Mouse (Mus musculus): Measurements from ENCODE around the gene Atxn7l2. TPM values are rescaled to one million over a fixed set of nuclear protein-coding genes. Genes with fewer than 3 reads are reported as not detected.

Gene Atxn7l2
- polyA plus RNA-seq, 1 experiment from 2014 or later = 2.0 TPM

- ATAC-seq (ENCODE audit: insufficient read depth) = no peak
- Histone ChIP-seq H3K9ac (no peak overlapping the region), H3K27me3 (peaks cover 24% of the 10 kb centered on the region), H3K9me3 (replicated peaks) (no peaks in the 10 kb centered on the region), H3K4me1 (replicated peaks) (no peaks in the 10 kb centered on the region), H3K4me2 (no peak overlapping the region), H3K4me3 (replicated peaks) (no peak overlapping the region), H3K27ac (replicated peaks) (no peak overlapping the region), H3K36me3 (replicated peaks) (no peaks in the 10 kb centered on the region)
- WGBS (ENCODE audit: insufficient replicate concordance) = 45% methylated on average over 14 of the region's 14 CpGs
Observed at GRCm38 (mm10) chr3:108167499-108167898, 43.2 kb downstream of the Atxn7l2 start.

GRCm38 (mm10) chr3:108166486-108167211, 44.1 kb downstream of the Atxn7l2 start:
- WGBS (ENCODE audit: insufficient replicate concordance) = 27% methylated on average over 10 of the region's 11 CpGs
- ATAC-seq (ENCODE audit: insufficient read depth) = no peak
- H3K27ac ChIP-seq (replicated peaks) = no peak overlapping the region

GRCm38 (mm10) chr3:108165532-108166315, 45.0 kb downstream of the Atxn7l2 start:
- H3K4me1 ChIP-seq (replicated peaks) = no peaks in the 10 kb centered on the region
- peaks cover 28% of the 10 kb centered on the region for H3K27me3 ChIP-seq
- 59% methylated on average over 10 of the region's 10 CpGs for WGBS (ENCODE audit: insufficient replicate concordance)
- no peak overlapping the region for H3K4me2 ChIP-seq
- H3K9me3 ChIP-seq (replicated peaks) = no peaks in the 10 kb centered on the region
- H3K9ac ChIP-seq = no peak overlapping the region
- no peak overlapping the region for H3K4me3 ChIP-seq (replicated peaks)
- H3K27ac ChIP-seq (replicated peaks) = no peak overlapping the region
- H3K36me3 ChIP-seq (replicated peaks) = no peaks in the 10 kb centered on the region
- no peak for ATAC-seq (ENCODE audit: insufficient read depth)

More at GRCm38 (mm10) chr3:108166486-108167211, 44.1 kb downstream of the Atxn7l2 start:
- Histone ChIP-seq H3K4me2 (no peak overlapping the region), H3K9me3 (replicated peaks) (no peaks in the 10 kb centered on the region), H3K4me1 (replicated peaks) (no peaks in the 10 kb centered on the region), H3K36me3 (replicated peaks) (no peaks in the 10 kb centered on the region), H3K9ac (no peak overlapping the region), H3K4me3 (replicated peaks) (no peak overlapping the region), H3K27me3 (peaks cover 23% of the 10 kb centered on the region; the same call in 1 of the 2 replicates)

GRCm38 (mm10) chr3:108164807-108165206, 45.9 kb downstream of the Atxn7l2 start:
- Histone ChIP-seq H3K27me3 (peaks cover 28% of the 10 kb centered on the region), H3K36me3 (replicated peaks) (no peaks in the 10 kb centered on the region), H3K4me2 (no peak overlapping the region), H3K4me3 (replicated peaks) (no peak overlapping the region), H3K4me1 (replicated peaks) (no peaks in the 10 kb centered on the region), H3K27ac (replicated peaks) (no peak overlapping the region), H3K9ac (no peak overlapping the region), H3K9me3 (replicated peaks) (no peaks in the 10 kb centered on the region)
- ATAC-seq (ENCODE audit: insufficient read depth) = no peak
- 27% methylated on average over 9 of the region's 9 CpGs for WGBS (ENCODE audit: insufficient replicate concordance)

- H3K27ac ChIP-seq (replicated peaks) = no peak overlapping the region
- WGBS (ENCODE audit: insufficient replicate concordance) = 60% methylated on average over 5 of the region's 5 CpGs
Observed at GRCm38 (mm10) chr3:108164091-108164490, 46.6 kb downstream of the Atxn7l2 start.

GRCm38 (mm10) chr3:108158383-108159037, 52.2 kb downstream of the Atxn7l2 start:
- Histone ChIP-seq H3K9ac (no peak overlapping the region), H3K4me1 (replicated peaks) (no peaks in the 10 kb centered on the region), H3K27me3 (peaks cover 11% of the 10 kb centered on the region), H3K36me3 (replicated peaks) (no peaks in the 10 kb centered on the region), H3K4me3 (replicated peaks) (no peak overlapping the region), H3K9me3 (replicated peaks) (no peaks in the 10 kb centered on the region), H3K27ac (replicated peaks) (no peak overlapping the region), H3K4me2 (no peak overlapping the region)
- no peak for ATAC-seq (ENCODE audit: insufficient read depth)
- 63% methylated on average over 9 of the region's 9 CpGs for WGBS (ENCODE audit: insufficient replicate concordance)

More at GRCm38 (mm10) chr3:108164091-108164490, 46.6 kb downstream of the Atxn7l2 start:
- Histone ChIP-seq H3K9ac (no peak overlapping the region), H3K27me3 (peaks cover 28% of the 10 kb centered on the region), H3K4me1 (replicated peaks) (no peaks in the 10 kb centered on the region), H3K36me3 (replicated peaks) (no peaks in the 10 kb centered on the region), H3K4me3 (replicated peaks) (no peak overlapping the region), H3K9me3 (replicated peaks) (no peaks in the 10 kb centered on the region), H3K4me2 (no peak overlapping the region)
- no peak for ATAC-seq (ENCODE audit: insufficient read depth)

- ATAC-seq (ENCODE audit: insufficient read depth) = no peak
- Histone ChIP-seq H3K9ac (no peak within 1 kb of the TSS), H3K27ac (replicated peaks) (no peak within 1 kb of the TSS), H3K4me1 (replicated peaks) (0 out of 2 replicates have a peak, but pooled peaks cover 6% of the 10 kb centered on the region), H3K36me3 (replicated peaks) (no peaks in the 10 kb centered on the region), H3K4me3 (replicated peaks) (no peak within 1 kb of the TSS), H3K9me3 (replicated peaks) (no peaks in the 10 kb centered on the region), H3K27me3 (no peaks in the 10 kb centered on the region), H3K4me2 (no peak within 1 kb of the TSS)
- WGBS (ENCODE audit: insufficient replicate concordance) = 47% methylated on average over 4 of the region's 4 CpGs
Observed at GRCm38 (mm10) chr3:108154656-108155055, 56.1 kb downstream of the Atxn7l2 start, which contains the start of gene Gpr61. Gene Gpr61, minus strand, starts transcription at chr3:108154882.

- ATAC-seq (ENCODE audit: insufficient read depth) = no peak
- Histone ChIP-seq H3K9ac (no peak overlapping the region), H3K9me3 (replicated peaks) (no peaks in the 10 kb centered on the region), H3K4me1 (replicated peaks) (peaks cover 16% of the 10 kb centered on the region), H3K4me2 (no peak overlapping the region), H3K27me3 (no peaks in the 10 kb centered on the region), H3K36me3 (replicated peaks) (no peaks in the 10 kb centered on the region), H3K27ac (replicated peaks) (no peak overlapping the region), H3K4me3 (replicated peaks) (no peak overlapping the region)
- WGBS (ENCODE audit: insufficient replicate concordance) = 67% methylated on average over 3 of the region's 3 CpGs
Observed at GRCm38 (mm10) chr3:108152290-108152689, 58.4 kb downstream of the Atxn7l2 start.

Other genes with a start within 250 kb of the Atxn7l2 start
- gene Gstm3, start 241.7 kb downstream of the Atxn7l2 start, polyA plus RNA-seq (2015; fragmentation: Nextera tagmentation; extraction: Ambion mirVana) = 14.9 and 15.4 TPM in 2 replicates
- gene Gstm2, start 224.5 kb downstream of the Atxn7l2 start, polyA plus RNA-seq (2015; fragmentation: Nextera tagmentation; extraction: Ambion mirVana) = 6.3 and 7.1 TPM in 2 replicates
- gene Gstm1, start 193.0 kb downstream of the Atxn7l2 start, polyA plus RNA-seq (2015; fragmentation: Nextera tagmentation; extraction: Ambion mirVana) = 415 and 453 TPM in 2 replicates
- 18.5 and 19.1 TPM in 2 replicates for gene Gstm4, start 166.0 kb downstream of the Atxn7l2 start, polyA plus RNA-seq (2015; fragmentation: Nextera tagmentation; extraction: Ambion mirVana)
- gene Ampd2, start 124.3 kb downstream of the Atxn7l2 start, polyA plus RNA-seq (2015; fragmentation: Nextera tagmentation; extraction: Ambion mirVana) = 63.7 and 76.6 TPM in 2 replicates
- 2.7 and 3.8 TPM in 2 replicates for gene Gnat2, start 118.1 kb downstream of the Atxn7l2 start, polyA plus RNA-seq (2015; fragmentation: Nextera tagmentation; extraction: Ambion mirVana)
- 63.4 and 66.5 TPM in 2 replicates for gene Gnai3, start 64.8 kb downstream of the Atxn7l2 start, polyA plus RNA-seq (2015; fragmentation: Nextera tagmentation; extraction: Ambion mirVana)
- 0.02 TPM in 1 of 2 replicates, not detected in the other for gene Gpr61, start 56.1 kb downstream of the Atxn7l2 start, polyA plus RNA-seq (2015; fragmentation: Nextera tagmentation; extraction: Ambion mirVana)
- gene Amigo1, start 24.6 kb downstream of the Atxn7l2 start, polyA plus RNA-seq (2015; fragmentation: Nextera tagmentation; extraction: Ambion mirVana) = 0.75 and 1.1 TPM in 2 replicates
- 2.2 TPM in 2 replicates for gene Cyb561d1, start 9.7 kb downstream of the Atxn7l2 start, polyA plus RNA-seq (2015; fragmentation: Nextera tagmentation; extraction: Ambion mirVana)
- gene Sypl2, start 15.7 kb upstream of the Atxn7l2 start, polyA plus RNA-seq (2015; fragmentation: Nextera tagmentation; extraction: Ambion mirVana) = 0.39 and 0.78 TPM in 2 replicates
- gene Psma5, start 46.0 kb upstream of the Atxn7l2 start, polyA plus RNA-seq (2015; fragmentation: Nextera tagmentation; extraction: Ambion mirVana) = 151 and 152 TPM in 2 replicates
- 3.8 and 4.4 TPM in 2 replicates for gene Sort1, start 73.1 kb upstream of the Atxn7l2 start, polyA plus RNA-seq (2015; fragmentation: Nextera tagmentation; extraction: Ambion mirVana)
- 0.47 and 0.56 TPM in 2 replicates for gene Mybphl, start 154.0 kb upstream of the Atxn7l2 start, polyA plus RNA-seq (2015; fragmentation: Nextera tagmentation; extraction: Ambion mirVana)
- gene Psrc1, start 172.9 kb upstream of the Atxn7l2 start, polyA plus RNA-seq (2015; fragmentation: Nextera tagmentation; extraction: Ambion mirVana) = 11.9 and 13.6 TPM in 2 replicates
- 0.24 and 0.36 TPM in 2 replicates for gene Celsr2, start 204.6 kb upstream of the Atxn7l2 start, polyA plus RNA-seq (2015; fragmentation: Nextera tagmentation; extraction: Ambion mirVana)
- gene Sars, start 234.3 kb upstream of the Atxn7l2 start, polyA plus RNA-seq (2015; fragmentation: Nextera tagmentation; extraction: Ambion mirVana) = 72.2 and 79.6 TPM in 2 replicates